Mouse (Mus musculus): ENCODE measurements around the gene Nr2c2. TPM values are rescaled to one million over a fixed set of nuclear protein-coding genes. Genes with fewer than 3 reads are reported as not detected.
A peak's percentile ranks its signal among the peaks of the same experiment; 100 is the strongest.

Nr2c2 gene
- polyA plus RNA-seq, 1 experiment from 2014 or later, result 34.5 TPM

GRCm38 (mm10) chr6:92131456-92131855 is 40.3 kb downstream of the Nr2c2 start:
- Histone ChIP-seq H3K4me3 (replicated peaks) (no peak overlapping the region), H3K9me3 (replicated peaks) (no peaks in the 10 kb centered on the region), H3K27me3 (replicated peaks) (no peaks in the 10 kb centered on the region), H3K4me2 (no peak overlapping the region), H3K4me1 (peaks cover 8% of the 10 kb centered on the region; the same call in 1 of the 2 replicates), H3K27ac (replicated peaks) (no peak overlapping the region), H3K36me3 (peaks cover 5% of the 10 kb centered on the region; the same call in 1 of the 2 replicates), H3K9ac (replicated peaks) (no peak overlapping the region)
- WGBS, result 97% methylated on average over 1 of the region's 1 CpGs
- no peak for ATAC-seq (ENCODE audit: low FRiP score)

GRCm38 (mm10) chr6:92132021-92132911 is 41.1 kb downstream of the Nr2c2 start:
- no peak overlapping the region for H3K9ac ChIP-seq (replicated peaks)
- H3K27ac ChIP-seq (replicated peaks), result no peak overlapping the region
- H3K27me3 ChIP-seq (replicated peaks), result no peaks in the 10 kb centered on the region
- peaks cover 5% of the 10 kb centered on the region; the same call in 1 of the 2 replicates for H3K36me3 ChIP-seq
- WGBS, result 76% methylated on average over 3 of the region's 3 CpGs
- no peak overlapping the region for H3K4me3 ChIP-seq (replicated peaks)
- no peak overlapping the region for H3K4me2 ChIP-seq
- H3K4me1 ChIP-seq, result peaks cover 8% of the 10 kb centered on the region; the same call in 1 of the 2 replicates
- ATAC-seq (ENCODE audit: low FRiP score), result no peak
- no peaks in the 10 kb centered on the region for H3K9me3 ChIP-seq (replicated peaks)

GRCm38 (mm10) chr6:92133617-92134016 is 42.4 kb downstream of the Nr2c2 start:
- H3K4me1 ChIP-seq, result peaks cover 8% of the 10 kb centered on the region; the same call in 1 of the 2 replicates
- H3K27me3 ChIP-seq (replicated peaks), result no peaks in the 10 kb centered on the region
- no peak overlapping the region for H3K4me3 ChIP-seq (replicated peaks)
- H3K9me3 ChIP-seq (replicated peaks), result no peaks in the 10 kb centered on the region
- H3K27ac ChIP-seq (replicated peaks), result no peak overlapping the region
- no peak overlapping the region for H3K4me2 ChIP-seq
- WGBS, result 93% methylated on average over 2 of the region's 2 CpGs
- peaks cover 5% of the 10 kb centered on the region; the same call in 1 of the 2 replicates for H3K36me3 ChIP-seq
- no peak overlapping the region for H3K9ac ChIP-seq (replicated peaks)
- no peak for ATAC-seq (ENCODE audit: low FRiP score)

GRCm38 (mm10) chr6:92136356-92136755 is 45.2 kb downstream of the Nr2c2 start:
- no peak for ATAC-seq (ENCODE audit: low FRiP score)
- Histone ChIP-seq H3K4me3 (replicated peaks) (no peak overlapping the region), H3K4me1 (peaks cover 5% of the 10 kb centered on the region; the same call in 1 of the 2 replicates), H3K9me3 (replicated peaks) (no peaks in the 10 kb centered on the region), H3K27me3 (replicated peaks) (no peaks in the 10 kb centered on the region), H3K9ac (replicated peaks) (no peak overlapping the region), H3K36me3 (peaks cover 10% of the 10 kb centered on the region), H3K27ac (replicated peaks) (no peak overlapping the region), H3K4me2 (no peak overlapping the region)
- 79% methylated on average over 2 of the region's 2 CpGs for WGBS

GRCm38 (mm10) chr6:92145881-92146280 is 54.7 kb downstream of the Nr2c2 start:
- Histone ChIP-seq H3K4me1 (no peaks in the 10 kb centered on the region), H3K9ac (replicated peaks) (no peak overlapping the region), H3K27ac (replicated peaks) (no peak overlapping the region), H3K4me3 (replicated peaks) (no peak overlapping the region), H3K4me2 (no peak overlapping the region), H3K9me3 (replicated peaks) (no peaks in the 10 kb centered on the region), H3K36me3 (peaks cover 21% of the 10 kb centered on the region), H3K27me3 (replicated peaks) (no peaks in the 10 kb centered on the region)
- ATAC-seq (ENCODE audit: low FRiP score), result no peak
- 95% methylated on average over 4 of the region's 4 CpGs for WGBS

GRCm38 (mm10) chr6:92153774-92154173 is 62.6 kb downstream of the Nr2c2 start:
- peaks cover 77% of the 10 kb centered on the region for H3K36me3 ChIP-seq

GRCm38 (mm10) chr6:92158801-92159200 is 67.6 kb downstream of the Nr2c2 start:
- Histone ChIP-seq H3K4me1 (no peaks in the 10 kb centered on the region), H3K36me3 (peaks cover 94% of the 10 kb centered on the region), H3K9ac (replicated peaks) (no peak overlapping the region), H3K27me3 (replicated peaks) (no peaks in the 10 kb centered on the region), H3K9me3 (replicated peaks) (no peaks in the 10 kb centered on the region), H3K27ac (replicated peaks) (no peak overlapping the region), H3K4me2 (no peak overlapping the region), H3K4me3 (replicated peaks) (no peak overlapping the region)
- ATAC-seq (ENCODE audit: low FRiP score), result no peak
- 91% methylated on average over 3 of the region's 3 CpGs for WGBS

More at GRCm38 (mm10) chr6:92153774-92154173, 62.6 kb downstream of the Nr2c2 start:
- no peaks in the 10 kb centered on the region for H3K27me3 ChIP-seq (replicated peaks)
- H3K4me3 ChIP-seq (replicated peaks), result no peak overlapping the region
- H3K27ac ChIP-seq (replicated peaks), result no peak overlapping the region
- H3K9me3 ChIP-seq (replicated peaks), result no peaks in the 10 kb centered on the region
- H3K9ac ChIP-seq (replicated peaks), result no peak overlapping the region
- ATAC-seq (ENCODE audit: low FRiP score), result no peak
- H3K4me1 ChIP-seq, result no peaks in the 10 kb centered on the region
- 46% methylated on average over 1 of the region's 1 CpGs for WGBS
- H3K4me2 ChIP-seq, result no peak overlapping the region

- Histone ChIP-seq H3K4me3 (replicated peaks) (no peak overlapping the region), H3K27me3 (replicated peaks) (no peaks in the 10 kb centered on the region), H3K4me1 (no peaks in the 10 kb centered on the region), H3K4me2 (no peak overlapping the region), H3K27ac (replicated peaks) (no peak overlapping the region), H3K9me3 (replicated peaks) (no peaks in the 10 kb centered on the region), H3K9ac (replicated peaks) (no peak overlapping the region), H3K36me3 (peaks cover 88% of the 10 kb centered on the region)
- ATAC-seq (ENCODE audit: low FRiP score), result no peak
- WGBS, result 97% methylated on average over 1 of the region's 1 CpGs
Measured at GRCm38 (mm10) chr6:92162724-92163123, 71.5 kb downstream of the Nr2c2 start.

GRCm38 (mm10) chr6:92176450-92176849 is 85.3 kb downstream of the Nr2c2 start:
- Histone ChIP-seq H3K9ac (replicated peaks) (no peak overlapping the region), H3K4me2 (no peak overlapping the region), H3K9me3 (replicated peaks) (0 out of 2 replicates have a peak, but pooled peaks cover 5% of the 10 kb centered on the region), H3K4me1 (no peaks in the 10 kb centered on the region), H3K27me3 (replicated peaks) (no peaks in the 10 kb centered on the region), H3K27ac (replicated peaks) (no peak overlapping the region), H3K36me3 (peaks cover 66% of the 10 kb centered on the region), H3K4me3 (replicated peaks) (no peak overlapping the region)
- no peak for ATAC-seq (ENCODE audit: low FRiP score)
- 94% methylated on average over 1 of the region's 1 CpGs for WGBS

GRCm38 (mm10) chr6:92183621-92184131 is 92.5 kb downstream of the Nr2c2 start, which contains the start of gene Mrps25:
Mrps25 (minus strand) TSS chr6:92184033.
- peak within 1 kb of the TSS; percentile 80 for H3K4me2 ChIP-seq
- peak within 1 kb of the TSS; percentile 74 for H3K4me3 ChIP-seq (replicated peaks)
- peak within 1 kb of the TSS; percentile 82 for H3K27ac ChIP-seq (replicated peaks)
- ATAC-seq (ENCODE audit: low FRiP score), result peak; percentile 93
- H3K9ac ChIP-seq (replicated peaks), result peak within 1 kb of the TSS; percentile 67
- H3K36me3 ChIP-seq, result peaks cover 33% of the 10 kb centered on the region
- H3K9me3 ChIP-seq (replicated peaks), result 0 out of 2 replicates have a peak, but pooled peaks cover 5% of the 10 kb centered on the region
- peaks cover 15% of the 10 kb centered on the region for H3K4me1 ChIP-seq
- no peaks in the 10 kb centered on the region for H3K27me3 ChIP-seq (replicated peaks)
- WGBS, result under 1% methylated on average over 42 of the region's 42 CpGs

GRCm38 (mm10) chr6:92184178-92184577 is 93.0 kb downstream of the Nr2c2 start:
- 4% methylated on average over 10 of the region's 10 CpGs for WGBS
- H3K9me3 ChIP-seq (replicated peaks), result 0 out of 2 replicates have a peak, but pooled peaks cover 2% of the 10 kb centered on the region
- H3K4me3 ChIP-seq (replicated peaks), result peak overlapping the region; percentile 74
- H3K9ac ChIP-seq (replicated peaks), result peak overlapping the region; percentile 67
- H3K4me1 ChIP-seq, result peaks cover 15% of the 10 kb centered on the region
- H3K27me3 ChIP-seq (replicated peaks), result no peaks in the 10 kb centered on the region
- H3K27ac ChIP-seq (replicated peaks), result peak overlapping the region; percentile 82
- peak overlapping the region; percentile 80 for H3K4me2 ChIP-seq
- peak; percentile 70 for ATAC-seq (ENCODE audit: low FRiP score)
- peaks cover 33% of the 10 kb centered on the region for H3K36me3 ChIP-seq

- peaks cover 78% of the 10 kb centered on the region for H3K36me3 ChIP-seq
- H3K4me1 ChIP-seq, result no peaks in the 10 kb centered on the region
- no peak overlapping the region for H3K9ac ChIP-seq (replicated peaks)
- no peaks in the 10 kb centered on the region for H3K27me3 ChIP-seq (replicated peaks)
- ATAC-seq (ENCODE audit: low FRiP score), result no peak
- no peaks in the 10 kb centered on the region for H3K9me3 ChIP-seq (replicated peaks)
- WGBS, result 94% methylated on average over 8 of the region's 8 CpGs
- H3K4me2 ChIP-seq, result no peak overlapping the region
- no peak overlapping the region for H3K27ac ChIP-seq (replicated peaks)
- no peak overlapping the region for H3K4me3 ChIP-seq (replicated peaks)
Measured at GRCm38 (mm10) chr6:92199414-92199813, 108.2 kb downstream of the Nr2c2 start.
